Mouse (Mus musculus) MEL (cell line): Measurements from ENCODE around the gene Arhgdia. TPM values are rescaled to one million over a fixed set of nuclear protein-coding genes. Genes with fewer than 3 reads are reported as not detected.

Experiments used
- DNase-seq: peaks from one replicate; pipeline ENCODE4 v3.0.0; 2011; ENCODE audit warnings: low read depth, low spot score
- H3K27ac ChIP-seq: 2 replicates; pipeline ENCODE4 v1.5.1; 2012; ENCODE audit warnings: low read depth, mild to moderate bottlenecking, control low read depth, low read length, moderate library complexity; ENCODE audit not compliant: control insufficient read depth
- H3K27me3 ChIP-seq, 2 experiments: fragments of 150-350 bp in 1 of 2; sonication (generic) in 1 of 2; 2 replicates each; pipeline ENCODE4 v1.6.1; 2012; ENCODE audit warnings: low read length in 2 of 2, mild to moderate bottlenecking in 2 of 2, improper control_type of control experiment in 1 of 2, moderate library complexity in 1 of 2; ENCODE audit not compliant: insufficient read depth in 2 of 2, control insufficient read depth in 1 of 2
- H3K36me3 ChIP-seq, 2 experiments: 2 replicates each; pipeline ENCODE4 v1.6.1; 2012 to 2014; ENCODE audit warnings: low read length in 2 of 2, improper control_type of control experiment in 1 of 2, inconsistent platforms in 1 of 2, mild to moderate bottlenecking in 1 of 2; ENCODE audit not compliant: insufficient read depth in 2 of 2, control insufficient read depth in 1 of 2
- H3K4me1 ChIP-seq, 2 experiments: fragments of 150-350 bp in 1 of 2; sonication (generic) in 1 of 2; 2 replicates each; pipeline ENCODE4 v1.6.1; 2012; ENCODE audit warnings: low read length in 2 of 2, improper control_type of control experiment in 1 of 2, mild to moderate bottlenecking in 1 of 2; ENCODE audit not compliant: insufficient read depth in 2 of 2, control insufficient read depth in 1 of 2
- H3K4me3 ChIP-seq, 2 experiments: fragments of 150-350 bp in 1 of 2; sonication (generic) in 1 of 2; 2 replicates each; pipeline ENCODE4 v1.5.1; 2012; ENCODE audit warnings: low read depth in 2 of 2, low read length in 2 of 2, mild to moderate bottlenecking in 2 of 2, moderate library complexity in 2 of 2, control low read depth in 1 of 2, improper control_type of control experiment in 1 of 2; ENCODE audit not compliant: control insufficient read depth in 1 of 2, insufficient read depth in 1 of 2
- H3K79me2 ChIP-seq: 2 replicates; pipeline ENCODE4 v1.6.1; 2012; ENCODE audit warnings: mild to moderate bottlenecking, low read length, moderate library complexity; ENCODE audit not compliant: control insufficient read depth, poor library complexity, insufficient read depth
- H3K9ac ChIP-seq: 2 replicates; pipeline ENCODE4 v1.6.1; 2012; ENCODE audit warnings: low read depth, mild to moderate bottlenecking, control low read depth, low read length, moderate library complexity; ENCODE audit not compliant: control insufficient read depth, poor library complexity, severe bottlenecking
- H3K9me3 ChIP-seq: fragments of 150-350 bp; sonication (generic); replicated peaks from 2 replicates; pipeline ENCODE4 v1.6.1; 2012; ENCODE audit warnings: mild to moderate bottlenecking, low read length, improper control_type of control experiment, moderate library complexity; ENCODE audit not compliant: insufficient read depth
- CTCF ChIP-seq, 3 experiments: IDR thresholded peaks in 2 of 3; conservative IDR thresholded peaks in 1 of 3; 2 replicates each; pipeline ENCODE4 v1.5.1; 2011 to 2012; ENCODE audit warnings: low read length in 3 of 3, low read depth in 2 of 3, mild to moderate bottlenecking in 2 of 3, improper control_type of control experiment in 1 of 3, inconsistent platforms in 1 of 3, mixed read lengths in 1 of 3, moderate library complexity in 1 of 3; ENCODE audit not compliant: control insufficient read depth in 1 of 3, insufficient read depth in 1 of 3, poor library complexity in 1 of 3, severe bottlenecking in 1 of 3
- ELF1 ChIP-seq: IDR thresholded peaks from 2 replicates; pipeline ENCODE4 v1.6.1; 2014; ENCODE audit warnings: low read depth, mild to moderate bottlenecking, inconsistent platforms, low read length, improper control_type of control experiment, moderate library complexity
- ETS1 ChIP-seq: IDR thresholded peaks from 2 replicates; pipeline ENCODE4 v1.6.1; 2012; ENCODE audit warnings: low read depth, mild to moderate bottlenecking, inconsistent platforms, low read length, improper control_type of control experiment, moderate library complexity
- GABPA ChIP-seq: IDR thresholded peaks from 2 replicates; pipeline ENCODE4 v1.6.1; 2012; ENCODE audit warnings: low read depth, mild to moderate bottlenecking, inconsistent platforms, low read length, improper control_type of control experiment, moderate library complexity
- HCFC1 ChIP-seq: IDR thresholded peaks from 2 replicates; pipeline ENCODE4 v1.6.1; 2012; ENCODE audit warnings: low read depth, mild to moderate bottlenecking, inconsistent platforms, low read length, improper control_type of control experiment, moderate library complexity
- JUND ChIP-seq: IDR thresholded peaks from 2 replicates; pipeline ENCODE4 v1.6.1; 2011; ENCODE audit warnings: low read depth, mild to moderate bottlenecking, improper control_type of control experiment, low read length
- MAZ ChIP-seq: IDR thresholded peaks from 2 replicates; pipeline ENCODE4 v1.6.1; 2012; ENCODE audit warnings: low read depth, mild to moderate bottlenecking, inconsistent platforms, low read length, improper control_type of control experiment
- MEF2A ChIP-seq: IDR thresholded peaks from 2 replicates; pipeline ENCODE4 v1.6.1; 2014; ENCODE audit warnings: low read depth, mild to moderate bottlenecking, inconsistent platforms, low read length, improper control_type of control experiment; ENCODE audit not compliant: poor library complexity, insufficient replicate concordance, severe bottlenecking; ENCODE audit errors: extremely low read depth
- POLR2A ChIP-seq, 2 experiments: IDR thresholded peaks; 2 replicates each; pipeline ENCODE4 v1.6.1; 2011 to 2012; ENCODE audit warnings: low read length in 2 of 2, mild to moderate bottlenecking in 2 of 2, control low read depth in 1 of 2, improper control_type of control experiment in 1 of 2, low read depth in 1 of 2, moderate library complexity in 1 of 2; ENCODE audit not compliant: control insufficient read depth in 1 of 2, insufficient read depth in 1 of 2, poor library complexity in 1 of 2
- POLR2AphosphoS5 ChIP-seq: IDR thresholded peaks from 2 replicates; pipeline ENCODE4 v1.6.1; 2012; ENCODE audit warnings: low read depth, borderline replicate concordance, mild to moderate bottlenecking, inconsistent platforms, low read length, moderate library complexity, mixed read lengths
- SIN3A ChIP-seq: IDR thresholded peaks from 2 replicates; pipeline ENCODE4 v1.6.1; 2012; ENCODE audit warnings: low read length, improper control_type of control experiment, inconsistent platforms
- TAL1 ChIP-seq: IDR thresholded peaks from 2 replicates; pipeline ENCODE4 v1.6.1; 2012; ENCODE audit warnings: mild to moderate bottlenecking, inconsistent platforms, low read length, moderate library complexity, mixed read lengths
- TCF12 ChIP-seq: IDR thresholded peaks from 2 replicates; pipeline ENCODE4 v1.6.1; 2014; ENCODE audit warnings: low read depth, mild to moderate bottlenecking, inconsistent platforms, low read length, improper control_type of control experiment, moderate library complexity
- USF1 ChIP-seq: IDR thresholded peaks from 2 replicates; pipeline ENCODE4 v1.6.1; 2014; ENCODE audit warnings: low read depth, mild to moderate bottlenecking, inconsistent platforms, low read length, improper control_type of control experiment, moderate library complexity
- ZC3H11A ChIP-seq: IDR thresholded peaks from 2 replicates; pipeline ENCODE4 v1.6.1; 2012; ENCODE audit warnings: low read depth, mild to moderate bottlenecking, inconsistent platforms, low read length, improper control_type of control experiment
- ZKSCAN1 ChIP-seq: IDR thresholded peaks from 2 replicates; pipeline ENCODE4 v1.6.1; 2012; ENCODE audit warnings: low read depth, mild to moderate bottlenecking, inconsistent platforms, low read length, improper control_type of control experiment, moderate library complexity
- ZMIZ1 ChIP-seq: IDR thresholded peaks from 2 replicates; pipeline ENCODE4 v1.6.1; 2012; ENCODE audit warnings: low read depth, mild to moderate bottlenecking, inconsistent platforms, low read length, improper control_type of control experiment, moderate library complexity
- ZNF384 ChIP-seq: IDR thresholded peaks from 2 replicates; pipeline ENCODE4 v1.6.1; 2012; ENCODE audit warnings: low read depth, mild to moderate bottlenecking, inconsistent platforms, low read length, improper control_type of control experiment
- polyA plus RNA-seq, 2 experiments: library from polyadenylated mRNA; stranded (reverse) in 1 of 2; unstranded in 1 of 2; fragments of >175 nt in 1 of 2; fragments of >200 nt in 1 of 2; gene quantifications; 2 replicates each; pipeline versions ENCODE4 v1.2.1 to v1.2.4; 2012; ENCODE audit warnings: low replicate concordance in 2 of 2, low read depth in 1 of 2; ENCODE audit not compliant: insufficient read length in 2 of 2, insufficient read depth in 1 of 2, missing spikeins in 1 of 2
- total RNA-seq: library from RNA; depleted of rRNA; stranded (reverse); fragments of 300-350 nt; gene quantifications from 2 replicates; pipeline ENCODE4 v1.2.3, GENCODE M21; 2012

The Arhgdia gene
- total and polyA plus RNA-seq, 3 experiments, result 364 to 821 (median 601) TPM

- no peak overlapping the region for H3K27ac ChIP-seq
- peaks cover 40% of the 10 kb centered on the region for H3K79me2 ChIP-seq
- H3K4me1 ChIP-seq, result peaks cover 5 to 28% of the 10 kb centered on the region in 2 experiments
- H3K9ac ChIP-seq, result no peak overlapping the region
- DNase-seq, result no peak
- H3K9me3 ChIP-seq, result no peaks in the 10 kb centered on the region
- H3K36me3 ChIP-seq, result peaks cover 24 to 35% of the 10 kb centered on the region in 2 experiments
- no peak overlapping the region for H3K4me3 ChIP-seq
- no peaks in the 10 kb centered on the region for H3K27me3 ChIP-seq
- TF ChIP-seq MAZ (no peak), ZC3H11A (no peak), ZKSCAN1 (no peak), MEF2A (no peak), POLR2A (IDR thresholded peaks at IDR 0.05; ENCODE audit: control insufficient read depth in 1 of 2, insufficient read depth in 1 of 2, low read depth in 1 of 2, low read length in 2 of 2, poor library complexity in 1 of 2) (0 out of 4 replicates have a peak, but pooled peaks of 1 of the 2 experiments have one; percentile 6)
These were observed 19.3 kb upstream of the Arhgdia start for GRCm38 (mm10) chr11:120600716-120601115.

- no peak for DNase-seq
- Histone ChIP-seq H3K27me3 (no peaks in the 10 kb centered on the region), H3K27ac (peak overlapping the region; percentile 92), H3K4me1 (peaks cover 5 to 37% of the 10 kb centered on the region in 2 experiments), H3K9ac (peak overlapping the region; percentile 93), H3K36me3 (peaks cover 36 to 47% of the 10 kb centered on the region in 2 experiments), H3K79me2 (peaks cover 54% of the 10 kb centered on the region), H3K9me3 (no peaks in the 10 kb centered on the region)
- TF ChIP-seq POLR2AphosphoS5 (no peak), ZMIZ1 (no peak), USF1 (no peak), GABPA (no peak), POLR2A (IDR thresholded peaks at IDR 0.05; ENCODE audit: control insufficient read depth in 1 of 2, insufficient read depth in 1 of 2, low read depth in 1 of 2, low read length in 2 of 2, poor library complexity in 1 of 2) (no peak), SIN3A (no peak), ZNF384 (no peak), ETS1 (no peak), TAL1 (no peak), HCFC1 (no peak), TCF12 (no peak), ELF1 (no peak), JUND (no peak), CTCF (IDR thresholded peaks at IDR 0.05 in 2 of 3, conservative IDR thresholded peaks at IDR 0.05 in 1 of 3; ENCODE audit: control insufficient read depth in 1 of 3, insufficient read depth in 1 of 3, low read depth in 2 of 3, low read length in 3 of 3, poor library complexity in 1 of 3, severe bottlenecking in 1 of 3) (no peak)
- TF ChIP-seq, all 39 proteins: peak for 0
- H3K4me3 ChIP-seq, result peak overlapping the region; percentile 63 to 89
These were observed 17.6 kb upstream of the Arhgdia start for GRCm38 (mm10) chr11:120598990-120599549.
